Mouse (Mus musculus) kidney, postnatal 25 days (tissue): ENCODE measurements around the gene Olfr198.
"Not testable (repeated sequence)": the region's sequence is repeated elsewhere in the genome, so short reads cannot be mapped to it uniquely, and the experiment has no call there.

Experiments used
- DNase-seq, 2 experiments: peaks; one replicate each; pipeline ENCODE4 v3.0.0; 2021; ENCODE audit warnings: mixed read lengths in 2 of 2

Olfr198 gene

DNA sequence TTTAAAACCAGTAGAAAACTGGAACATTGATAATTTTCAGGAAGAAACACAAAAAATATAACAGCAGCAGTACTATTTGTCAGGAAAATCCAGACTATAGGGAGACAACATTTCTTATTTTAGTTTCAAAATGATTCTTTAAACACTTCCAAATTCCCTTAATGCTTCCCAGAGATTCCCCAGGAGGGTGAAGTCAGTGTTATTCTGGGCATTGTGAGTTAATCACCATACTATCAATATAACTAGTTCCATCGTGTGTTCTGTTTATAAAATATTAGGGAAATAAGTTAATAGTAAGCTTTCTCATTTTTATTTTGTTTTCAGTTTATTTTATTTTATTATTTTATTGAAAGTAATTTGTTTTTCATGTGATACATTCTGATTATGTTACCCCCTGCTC, at the start of gene Olfr198:
Olfr198 (minus strand) TSS at position 101 of the 400 bp plus-strand sequence.
- DNase-seq, result not testable (repeated sequence)

DNA sequence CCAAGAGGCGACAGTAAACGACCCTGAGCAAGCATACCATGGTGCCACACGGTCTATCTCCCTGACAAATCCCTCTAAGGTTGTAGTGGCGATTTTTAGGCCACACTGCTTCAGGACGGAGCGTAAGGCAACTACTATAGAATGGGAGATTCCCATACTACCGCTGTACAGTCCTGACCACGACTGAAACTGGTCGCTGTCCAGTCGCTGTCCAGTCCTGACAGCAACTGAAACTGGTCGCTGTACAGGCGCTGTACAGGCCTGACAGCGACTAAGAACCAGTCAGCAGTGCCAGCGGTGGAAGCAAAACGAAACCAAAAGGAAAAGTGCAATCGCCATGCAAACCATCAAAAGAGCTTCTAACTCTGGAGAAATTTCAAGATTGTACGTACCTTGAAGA, 46.4 kb upstream of the Olfr198 start:
- no peak for DNase-seq

DNA sequence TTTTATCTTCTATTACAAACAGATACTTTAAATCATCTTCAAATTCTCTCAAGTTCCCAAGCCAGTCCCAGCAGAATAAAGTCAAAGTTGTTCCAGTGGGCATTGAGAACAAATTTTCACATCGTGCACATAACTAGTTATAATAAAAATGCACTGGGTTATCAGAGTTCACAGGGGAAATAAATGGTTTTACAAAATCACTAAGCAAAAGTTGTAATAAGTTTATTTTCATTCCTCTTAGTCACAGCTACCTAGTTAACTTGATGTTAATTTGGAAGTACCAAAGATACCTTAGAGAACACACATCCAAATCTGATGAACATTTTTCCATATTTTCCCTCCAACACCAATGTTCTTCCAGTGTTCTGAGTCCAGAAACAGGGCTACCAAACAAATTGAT, 16.3 kb upstream of the Olfr198 start, which contains the start of gene Olfr199:
Olfr199 (minus strand) TSS at position 101 of the 400 bp plus-strand sequence.
- not testable (repeated sequence) for DNase-seq

DNA sequence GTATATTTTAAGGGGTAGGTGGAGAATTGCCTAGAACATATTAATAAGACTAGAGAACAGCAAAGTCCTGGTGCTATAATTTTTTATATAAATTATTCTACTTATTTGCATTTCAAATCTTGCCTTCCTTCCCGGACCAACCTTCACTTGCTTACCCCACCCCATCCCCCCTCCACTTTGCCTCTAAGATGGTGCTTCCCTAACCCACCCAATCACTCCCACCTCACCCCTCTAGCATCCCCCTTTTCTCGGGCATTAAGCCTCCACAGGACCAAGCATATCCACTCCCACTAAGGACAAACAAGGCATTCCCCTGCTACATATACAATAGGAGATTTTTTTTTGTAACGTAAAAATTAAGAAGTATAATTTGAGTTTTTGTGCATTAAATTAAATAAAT, 14.5 kb upstream of the Olfr198 start:
- DNase-seq, result not testable (repeated sequence)

DNA sequence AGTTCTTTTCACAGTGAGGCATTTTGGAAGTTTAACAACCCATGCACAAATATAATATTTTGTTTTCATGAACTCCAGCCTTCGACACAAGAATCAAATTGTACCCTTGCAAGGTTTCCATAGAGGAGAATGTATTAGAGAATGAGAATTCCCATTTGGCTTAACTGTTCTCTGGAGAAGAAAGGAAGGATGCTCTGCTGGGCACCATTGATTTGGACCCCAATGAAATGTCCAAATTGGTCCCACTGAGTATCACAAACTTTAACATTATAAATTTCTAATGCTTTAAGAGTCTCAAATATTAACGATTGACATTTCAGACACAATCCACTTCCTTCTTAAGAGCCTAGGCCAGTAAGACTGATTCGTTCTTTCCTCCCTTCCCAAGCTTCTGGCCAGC, 33.0 kb downstream of the Olfr198 start, which contains the start of gene Olfr196:
Olfr196 (minus strand) TSS at position 101 of the 400 bp plus-strand sequence.
- no peak for DNase-seq

DNA sequence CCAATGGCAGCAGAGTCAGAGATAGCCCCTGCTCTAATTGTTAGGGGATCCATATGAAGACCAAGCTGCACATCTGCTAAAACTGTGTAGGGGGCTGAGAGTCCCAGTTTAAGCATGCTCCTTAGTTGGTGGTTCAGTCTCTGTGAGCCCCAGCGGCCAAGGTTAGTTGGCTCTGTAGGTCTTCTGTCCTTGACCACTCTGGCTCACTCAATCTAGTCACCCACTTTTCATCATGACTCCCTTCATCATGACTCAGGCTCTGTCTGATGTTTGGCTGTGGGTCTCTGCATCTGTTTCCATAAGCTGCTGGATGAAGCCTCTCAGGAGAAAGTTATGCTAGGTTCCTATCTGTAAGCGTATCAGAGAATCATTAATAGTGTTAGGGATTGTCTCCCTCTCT, 51.3 kb downstream of the Olfr198 start:
- no peak for DNase-seq
